Mouse (Mus musculus): ENCODE measurements around the gene Serpina3a.

GRCm38 (mm10) chr12:104106919-104107318, 5.6 kb upstream of the Serpina3a start:
- TF ChIP-seq CTCF (IDR thresholded peaks at IDR 0.05; ENCODE audit: insufficient read depth, low read length) = no peak
- no peak for TF ChIP-seq POLR2A (IDR thresholded peaks at IDR 0.05; ENCODE audit: borderline replicate concordance, extremely low read depth, low read depth, low read length)
